Mouse (Mus musculus) kidney, adult 2 months (tissue): ENCODE measurements around the gene Crb3. TPM values are rescaled to one million over a fixed set of nuclear protein-coding genes. Genes with fewer than 3 reads are reported as not detected.

Experiments
- DNase-seq: peaks from one replicate; pipeline ENCODE4 v3.0.0; 2021
- H3K27ac ChIP-seq: fragments of 200-500 bp; 2 replicates; pipeline ENCODE4 v1.5.1; 2012; ENCODE audit warnings: low read depth, low read length, control low read depth, inconsistent platforms; ENCODE audit not compliant: insufficient read depth
- H3K27me3 ChIP-seq: fragments of 200-500 bp; replicated peaks from 2 replicates; pipeline ENCODE4 v1.6.1; 2012; ENCODE audit warnings: mild to moderate bottlenecking, moderate library complexity, low read length, inconsistent platforms; ENCODE audit not compliant: control insufficient read depth, insufficient read depth
- H3K36me3 ChIP-seq: fragments of 200-500 bp; 2 replicates; pipeline ENCODE4 v1.6.1; 2012; ENCODE audit warnings: mild to moderate bottlenecking, moderate library complexity, low read length, inconsistent platforms; ENCODE audit not compliant: control insufficient read depth, insufficient read depth
- H3K4me1 ChIP-seq: fragments of 200-500 bp; 2 replicates; pipeline ENCODE4 v1.6.1; 2011; ENCODE audit warnings: low read length; ENCODE audit not compliant: control insufficient read depth, insufficient read depth
- H3K4me3 ChIP-seq: fragments of 200-500 bp; 2 replicates; pipeline ENCODE4 v1.5.1; 2011; ENCODE audit warnings: mild to moderate bottlenecking, low read depth, low read length, control low read depth; ENCODE audit not compliant: insufficient read depth
- CTCF ChIP-seq: fragments of 200-500 bp; conservative IDR thresholded peaks from 2 replicates; pipeline ENCODE4 v1.5.1; 2011; ENCODE audit warnings: low read depth, mild to moderate bottlenecking, control low read depth, low read length, moderate library complexity, mixed read lengths; ENCODE audit not compliant: insufficient read depth, insufficient read length
- POLR2A ChIP-seq: fragments of 200-500 bp; IDR thresholded peaks from one replicate; pipeline ENCODE4 v1.6.1; 2011; ENCODE audit warnings: low read depth, low read length, control low read depth
- WGBS: fragments of 180-500 bp; shearing (Covaris S2); methylation state at CpG from one replicate; pipeline ENCODE4 v1.1.7; 2018; 5-methylcytosine and 5-hydroxymethylcytosine counted together
- polyA plus RNA-seq: library from polyadenylated mRNA; depleted of rRNA; stranded (reverse); fragments of >200 nt; gene quantifications from 2 replicates; pipeline ENCODE4 v1.2.3, GENCODE M21; 2012

Gene Crb3
- polyA plus RNA-seq, 1 experiment = 110 TPM

DNA sequence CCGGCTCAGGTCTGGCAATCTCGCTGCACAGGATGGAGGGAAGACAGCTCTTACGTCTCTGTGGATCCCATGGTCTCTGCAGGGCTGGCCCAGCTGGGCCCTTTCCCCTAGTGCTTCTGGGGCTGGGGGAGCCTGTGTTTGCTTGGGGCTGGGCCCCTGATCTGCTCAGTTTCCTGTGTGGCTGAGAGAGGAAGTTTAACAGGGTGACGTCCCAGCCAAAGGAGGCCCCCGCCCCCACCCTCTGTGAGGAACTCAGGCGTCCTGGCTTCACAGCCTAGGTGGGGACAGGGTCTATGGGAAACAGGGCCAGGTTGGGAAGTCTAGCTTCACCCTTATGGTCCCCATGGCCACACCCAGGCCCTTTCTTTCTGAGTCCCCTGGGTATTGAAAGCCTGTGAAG is 19.4 kb downstream of the Crb3 start, which contains the start of gene Dennd1c:
Gene Dennd1c, minus strand, starts transcription at position 179 of the 400 bp plus-strand sequence.
- Histone ChIP-seq H3K4me3 (no peak within 1 kb of the TSS; the same call in 1 of the 2 replicates), H3K27me3 (no peaks in the 10 kb centered on the region), H3K4me1 (no peaks in the 10 kb centered on the region), H3K36me3 (no peaks in the 10 kb centered on the region), H3K27ac (no peak within 1 kb of the TSS)
- WGBS = 54% methylated on average over 6 of the region's 6 CpGs
- TF ChIP-seq POLR2A = no peak
- no peak for TF ChIP-seq CTCF
- DNase-seq = no peak

DNA sequence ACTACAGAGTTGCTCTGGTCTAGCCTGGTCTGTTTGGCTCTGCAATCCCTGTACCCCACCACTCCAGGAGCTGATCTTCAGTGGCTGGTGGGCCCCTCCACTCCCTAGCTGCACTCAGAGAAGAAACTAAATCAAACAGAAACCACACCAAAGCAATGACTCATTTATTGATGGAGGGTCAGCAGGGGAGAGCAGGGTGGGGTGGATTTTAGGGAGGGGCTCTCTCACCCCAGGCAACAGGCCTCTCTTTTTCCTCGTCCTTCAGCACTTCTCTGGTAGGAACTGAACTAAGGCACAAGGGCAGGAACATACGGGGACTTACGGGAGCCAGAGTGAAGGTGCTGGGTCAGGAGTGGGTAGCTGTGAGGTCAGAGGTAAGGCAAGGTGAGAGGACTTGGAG is 21.0 kb downstream of the Crb3 start:
- TF ChIP-seq CTCF (no peak), POLR2A (no peak)

DNA sequence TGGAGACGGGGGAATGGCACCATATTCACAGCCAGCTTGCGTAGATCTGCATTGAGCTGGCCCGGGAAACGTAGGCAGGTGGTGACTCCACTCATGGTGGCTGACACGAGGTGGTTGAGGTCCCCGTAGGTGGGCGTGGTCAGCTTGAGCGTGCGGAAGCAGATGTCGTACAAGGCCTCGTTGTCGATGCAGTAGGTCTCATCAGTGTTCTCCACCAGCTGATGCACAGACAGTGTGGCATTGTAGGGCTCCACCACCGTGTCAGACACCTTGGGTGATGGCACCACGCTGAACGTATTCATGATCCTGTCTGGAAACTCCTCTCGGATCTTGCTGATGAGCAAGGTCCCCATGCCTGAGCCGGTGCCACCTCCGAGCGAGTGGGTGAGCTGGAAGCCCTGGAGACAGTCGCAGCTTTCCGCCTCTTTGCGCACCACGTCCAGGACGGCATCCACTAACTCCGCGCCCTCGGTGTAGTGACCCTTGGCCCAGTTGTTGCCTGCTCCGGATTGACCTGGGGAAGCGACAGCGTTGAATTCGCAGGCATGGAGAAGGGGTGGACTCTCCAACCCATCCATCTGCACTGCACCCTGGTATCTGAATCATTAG is 22.4 kb downstream of the Crb3 start:
- Histone ChIP-seq H3K27ac (no peak overlapping the region), H3K36me3 (no peaks in the 10 kb centered on the region), H3K27me3 (no peaks in the 10 kb centered on the region), H3K4me3 (no peak overlapping the region), H3K4me1 (no peaks in the 10 kb centered on the region)
- WGBS = 95% methylated on average over 31 of the region's 31 CpGs
- no peak for DNase-seq
- TF ChIP-seq POLR2A (no peak), CTCF (no peak)

More for the DNA sequence above, 21.0 kb downstream of the Crb3 start:
- no peak overlapping the region for H3K4me3 ChIP-seq
- H3K36me3 ChIP-seq = no peaks in the 10 kb centered on the region
- WGBS = 68% methylated on average over 3 of the region's 3 CpGs
- DNase-seq = no peak
- no peaks in the 10 kb centered on the region for H3K4me1 ChIP-seq
- H3K27me3 ChIP-seq = no peaks in the 10 kb centered on the region
- H3K27ac ChIP-seq = no peak overlapping the region

DNA sequence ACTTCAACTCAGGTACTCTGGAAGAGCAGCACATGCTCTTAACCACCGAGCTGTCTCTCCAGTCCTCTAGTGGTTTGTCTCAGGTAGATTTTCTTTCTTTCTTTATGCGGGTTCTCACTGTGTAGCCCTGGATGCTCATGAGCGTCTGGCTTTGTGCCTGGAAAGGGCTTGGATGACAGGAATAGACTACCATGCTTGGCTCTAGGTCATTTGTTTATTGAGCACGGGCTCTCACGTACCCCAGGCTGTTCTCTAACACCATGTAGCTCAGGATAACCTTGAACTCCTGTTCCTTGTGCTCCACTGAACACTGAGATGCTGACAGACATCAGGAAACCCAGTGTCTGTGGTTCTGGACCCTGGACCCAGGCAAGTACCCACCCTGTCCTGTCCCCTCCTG is 23.6 kb downstream of the Crb3 start:
- no peak for DNase-seq
- WGBS = 85% methylated on average over 5 of the region's 5 CpGs
- Histone ChIP-seq H3K27me3 (no peaks in the 10 kb centered on the region), H3K36me3 (no peaks in the 10 kb centered on the region), H3K4me3 (no peak overlapping the region), H3K4me1 (no peaks in the 10 kb centered on the region), H3K27ac (no peak overlapping the region)
- no peak for TF ChIP-seq CTCF
- no peak for TF ChIP-seq POLR2A

DNA sequence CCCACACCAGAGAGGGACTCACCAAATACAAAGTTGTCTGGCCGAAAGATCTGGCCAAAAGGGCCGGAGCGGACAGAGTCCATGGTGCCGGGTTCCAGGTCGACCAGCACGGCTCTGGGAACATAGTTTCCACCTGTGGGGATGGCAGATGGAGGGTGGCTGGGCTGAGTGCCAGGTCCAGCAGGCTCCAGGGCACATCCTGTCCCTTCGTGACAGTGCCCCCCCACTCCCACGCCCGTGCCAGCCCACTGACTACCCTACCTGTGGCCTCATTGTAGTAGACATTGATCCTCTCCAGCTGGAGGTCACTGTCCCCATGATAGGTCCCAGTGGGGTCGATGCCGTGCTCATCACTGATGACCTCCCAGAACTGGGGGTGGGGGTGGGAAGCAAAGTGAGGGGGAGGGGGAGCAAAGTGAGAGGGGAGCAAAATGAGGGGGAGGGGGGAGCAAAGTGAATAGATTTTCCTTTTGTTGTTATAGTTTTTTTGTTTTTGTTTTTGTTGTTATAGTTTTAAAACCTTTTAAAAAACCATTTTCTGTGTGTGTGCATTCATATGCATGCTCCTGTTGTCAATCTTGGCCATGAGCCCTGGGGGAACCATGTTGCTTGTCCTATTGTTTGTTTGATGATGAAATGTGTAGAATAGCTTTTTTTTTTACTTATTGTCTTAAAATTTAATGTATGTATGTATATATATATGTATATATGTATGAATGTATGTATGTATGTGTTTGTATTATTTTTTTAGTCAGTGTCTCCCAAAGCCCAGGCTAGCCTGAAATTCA is 27.3 kb downstream of the Crb3 start:
- DNase-seq = no peak
- TF ChIP-seq CTCF (no peak), POLR2A (no peak)
- 75% methylated on average over 11 of the region's 11 CpGs for WGBS
- no peak overlapping the region for H3K27ac ChIP-seq
- no peaks in the 10 kb centered on the region for H3K4me1 ChIP-seq
- no peaks in the 10 kb centered on the region for H3K27me3 ChIP-seq
- H3K36me3 ChIP-seq = no peaks in the 10 kb centered on the region
- no peak overlapping the region for H3K4me3 ChIP-seq

DNA sequence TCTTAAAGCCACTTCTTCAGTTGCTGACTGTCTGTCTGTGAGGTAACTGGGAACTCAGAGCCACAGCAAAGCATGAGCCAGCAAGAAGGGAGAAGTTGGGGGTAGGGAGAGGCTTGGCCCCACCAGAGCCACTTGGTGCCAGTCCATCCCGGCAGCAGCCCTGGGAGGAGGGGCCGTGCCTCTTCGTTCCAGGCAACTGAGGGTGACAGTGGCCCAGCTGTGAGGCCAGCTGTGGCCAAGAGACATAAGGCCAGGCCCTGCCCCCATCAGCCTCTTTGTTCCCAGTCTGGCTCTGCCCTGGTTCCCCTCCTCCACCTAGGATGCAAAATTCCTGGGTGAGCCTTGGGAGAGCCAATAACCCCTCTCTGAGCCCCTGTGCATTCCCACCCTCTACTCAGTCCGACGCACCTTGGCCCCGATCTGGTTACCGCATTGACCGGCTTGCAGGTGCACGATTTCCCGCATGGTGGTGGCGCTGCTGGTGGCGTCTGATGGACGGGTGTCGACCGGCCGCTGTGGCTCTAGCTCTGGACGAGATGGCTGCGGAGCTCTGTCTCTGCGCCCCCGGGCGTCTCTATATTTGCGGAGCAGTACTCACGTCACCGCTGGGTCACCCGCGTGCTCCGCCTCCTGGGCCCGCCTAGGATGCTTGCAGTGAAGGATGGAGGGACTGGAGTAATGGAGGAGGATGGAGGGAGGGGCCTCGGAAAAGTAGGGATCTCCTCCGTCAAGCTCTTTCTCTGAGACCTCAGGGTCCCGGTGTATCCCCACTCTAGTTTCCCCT is 28.3 kb downstream of the Crb3 start, which contains the start of gene Tubb4a:
Gene Tubb4a, minus strand, starts transcription at position 734 of the 784 bp plus-strand sequence.
- DNase-seq = no peak
- Histone ChIP-seq H3K4me3 (peak within 1 kb of the TSS; percentile 20; the same call in 1 of the 2 replicates), H3K27me3 (no peaks in the 10 kb centered on the region), H3K27ac (no peak within 1 kb of the TSS), H3K4me1 (no peaks in the 10 kb centered on the region), H3K36me3 (no peaks in the 10 kb centered on the region)
- TF ChIP-seq CTCF = no peak
- no peak for TF ChIP-seq POLR2A
- WGBS = 3% methylated on average over 31 of the region's 31 CpGs
